ENCODE assay signal across 8 mouse cellular contexts in genomic region chr9:58275797-58276196, GRCm38 (mm10). TPM values are rescaled to one million over a fixed set of nuclear protein-coding genes. Genes with fewer than 3 reads are reported as not detected.
DNase-seq lines count a peak whose midpoint lies in the region; ATAC-seq lines count a peak whose summit lies in the region.

No protein-coding gene starts in this region.

- H3K9ac ChIP-seq in heart, embryonic 11.5 days (ENCODE audit: low read depth, low read length), result peak overlapping the region; percentile 63; the same call in 1 of the 2 replicates
- H3K9ac ChIP-seq in limb, embryonic 15.5 days, result no peak overlapping the region

- H3K36me3 ChIP-seq in heart, embryonic 11.5 days (ENCODE audit: control insufficient read depth, insufficient read depth, low read length), result no peaks in the 10 kb centered on the region
- H3K36me3 ChIP-seq in limb, embryonic 15.5 days, result no peaks in the 10 kb centered on the region

- H3K4me1 ChIP-seq in heart, embryonic 11.5 days (ENCODE audit: control insufficient read depth, insufficient read depth, low read length), result peaks cover 25% of the 10 kb centered on the region
- H3K4me1 ChIP-seq in limb, embryonic 15.5 days, result peaks cover 22% of the 10 kb centered on the region

- no peak for DNase-seq in heart, adult 8-10 months (ENCODE audit: low spot score)
- peak; percentile 18 for DNase-seq in thymus, postnatal 25 days
- no peak for DNase-seq in thymus, postnatal 36 days
- no peak for DNase-seq in cerebellum, postnatal 25 days
- no peak for DNase-seq in testis, postnatal 10 days (ENCODE audit: low spot score)
- no peak for DNase-seq in layer of hippocampus, adult 9-11 months

- WGBS in heart, embryonic 11.5 days (ENCODE audit: insufficient replicate concordance), result 65% methylated on average over 3 of the region's 3 CpGs
- WGBS in limb, embryonic 15.5 days, result 64% methylated on average over 3 of the region's 3 CpGs

- H3K4me2 ChIP-seq in heart, embryonic 11.5 days, result peak overlapping the region; percentile 49
- 0 out of 2 replicates have a peak overlapping the region, but pooled peaks have one; percentile 19 for H3K4me2 ChIP-seq in limb, embryonic 15.5 days

- H3K4me3 ChIP-seq in heart, embryonic 11.5 days (ENCODE audit: low read depth, low read length), result no peak overlapping the region
- H3K4me3 ChIP-seq in limb, embryonic 15.5 days, result no peak overlapping the region

- no peak for ATAC-seq in heart, embryonic 11.5 days (replicated peaks; ENCODE audit: insufficient number of reproducible peaks, low FRiP score, low TSS enrichment)
- ATAC-seq in limb, embryonic 15.5 days (ENCODE audit: insufficient number of reproducible peaks, low FRiP score, low TSS enrichment, low read depth), result no peak

- H3K27ac ChIP-seq in heart, embryonic 11.5 days (ENCODE audit: low read depth, low read length), result peak overlapping the region; percentile 85
- peak overlapping the region; percentile 81 for H3K27ac ChIP-seq in limb, embryonic 15.5 days

- H3K27me3 ChIP-seq in heart, embryonic 11.5 days (ENCODE audit: control insufficient read depth, insufficient read depth, low read length), result no peaks in the 10 kb centered on the region
- H3K27me3 ChIP-seq in limb, embryonic 15.5 days, result no peaks in the 10 kb centered on the region

- H3K9me3 ChIP-seq in heart, embryonic 11.5 days (replicated peaks; ENCODE audit: control insufficient read depth, low read length), result no peaks in the 10 kb centered on the region
- no peaks in the 10 kb centered on the region for H3K9me3 ChIP-seq in limb, embryonic 15.5 days

RNA-seq across cellular contexts. Expression of gene Stoml1, which starts 22.8 kb away (rescaled TPM):
- polyA plus RNA-seq in heart, embryonic 11.5 days (2014; fragmentation: Nextera tagmentation; extraction: Ambion mirVana), result 19.4 and 22.2 TPM in 2 replicates
- 10 to 100 TPM in 3 of 4 experiments, 1 to 10 TPM in 1; 9.5 to 13.4 (median 11.7) TPM for total RNA-seq in heart, adult 8-10 months (2022)
- 34.2 and 35.5 TPM in 2 replicates for polyA plus RNA-seq in limb, embryonic 15.5 days (2015; fragmentation: Nextera tagmentation; extraction: Ambion mirVana)

RNA-seq across cellular contexts. Expression of gene Pml, which starts 26.2 kb away (rescaled TPM):
- polyA plus RNA-seq in heart, embryonic 11.5 days (2014; fragmentation: Nextera tagmentation; extraction: Ambion mirVana), result 13.5 and 15.5 TPM in 2 replicates
- 1 to 10 TPM; 7.0 to 9.1 (median 8.0) TPM for total RNA-seq in heart, adult 8-10 months (2022)
- polyA plus RNA-seq in limb, embryonic 15.5 days (2015; fragmentation: Nextera tagmentation; extraction: Ambion mirVana), result 15.7 and 16.4 TPM in 2 replicates

RNA-seq across cellular contexts. Expression of gene Loxl1, which starts 37.2 kb away (rescaled TPM):
- 36.8 and 37.8 TPM in 2 replicates for polyA plus RNA-seq in heart, embryonic 11.5 days (2014; fragmentation: Nextera tagmentation; extraction: Ambion mirVana)
- total RNA-seq in heart, adult 8-10 months (2022), result 10 to 100 TPM; 14.3 to 19.3 (median 16.6) TPM
- 92.6 and 110 TPM in 2 replicates for polyA plus RNA-seq in limb, embryonic 15.5 days (2015; fragmentation: Nextera tagmentation; extraction: Ambion mirVana)
